Mouse (Mus musculus): ENCODE results near the gene Egfem1. TPM values are rescaled to one million over a fixed set of nuclear protein-coding genes. Genes with fewer than 3 reads are reported as not detected.

Egfem1 gene
- 0.73 and 0.91 TPM in 2 replicates for polyA plus RNA-seq (2015; fragmentation: Nextera tagmentation; extraction: Ambion mirVana)

DNA sequence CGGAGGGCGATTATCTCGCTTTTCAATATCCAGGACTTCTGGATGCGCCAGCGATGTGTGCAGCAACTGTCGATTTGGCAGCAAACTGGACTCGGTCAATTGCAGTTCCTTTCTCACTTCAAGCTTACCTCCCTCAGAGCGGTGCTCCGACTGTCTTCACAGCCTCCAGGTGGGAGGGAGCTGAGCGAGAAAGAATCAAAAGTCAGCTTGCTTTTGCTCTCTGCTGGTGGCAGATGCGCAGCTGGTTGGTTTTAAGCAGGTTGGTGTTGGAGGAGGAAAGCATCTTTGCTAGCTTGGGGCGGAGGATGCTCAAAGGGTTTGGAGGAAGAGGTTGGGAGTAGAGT is at the start of gene Egfem1:
Gene Egfem1, plus strand, starts transcription at position 72 of the 344 bp plus-strand sequence.
- Histone ChIP-seq H3K4me3 (replicated peaks) (peak within 1 kb of the TSS; percentile 43), H3K4me1 (peaks cover 15% of the 10 kb centered on the region), H3K27me3 (replicated peaks) (peaks cover 40% of the 10 kb centered on the region), H3K9me3 (no peaks in the 10 kb centered on the region), H3K36me3 (no peaks in the 10 kb centered on the region), H3K9ac (no peak within 1 kb of the TSS), H3K27ac (no peak within 1 kb of the TSS), H3K4me2 (peak within 1 kb of the TSS; percentile 93)
- no peak for ATAC-seq (ENCODE audit: insufficient read depth, low FRiP score, low read depth)
- WGBS: 8% methylated on average over 12 of the region's 12 CpGs

DNA sequence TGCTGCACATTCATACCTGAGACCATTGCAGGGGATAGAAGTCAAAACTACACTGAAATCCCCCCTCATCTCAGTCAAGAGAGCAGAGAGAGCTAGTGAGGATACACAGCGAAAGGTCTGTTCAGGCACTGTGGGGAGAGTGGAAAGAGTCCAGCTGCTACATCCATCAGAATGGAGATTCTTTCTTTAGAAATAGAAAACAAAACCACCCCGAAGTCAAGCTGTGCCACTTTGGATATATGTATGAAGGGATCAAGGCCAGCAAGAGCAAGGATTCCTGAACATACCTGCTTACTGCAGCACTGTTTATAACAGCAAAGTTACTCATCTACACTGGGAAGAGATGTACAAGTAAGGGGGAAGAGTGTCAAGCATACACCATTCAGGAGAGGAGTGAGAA is 48.7 kb upstream of the Egfem1 start:
- H3K36me3 ChIP-seq: no peaks in the 10 kb centered on the region
- WGBS: 72% methylated on average over 2 of the region's 2 CpGs

DNA sequence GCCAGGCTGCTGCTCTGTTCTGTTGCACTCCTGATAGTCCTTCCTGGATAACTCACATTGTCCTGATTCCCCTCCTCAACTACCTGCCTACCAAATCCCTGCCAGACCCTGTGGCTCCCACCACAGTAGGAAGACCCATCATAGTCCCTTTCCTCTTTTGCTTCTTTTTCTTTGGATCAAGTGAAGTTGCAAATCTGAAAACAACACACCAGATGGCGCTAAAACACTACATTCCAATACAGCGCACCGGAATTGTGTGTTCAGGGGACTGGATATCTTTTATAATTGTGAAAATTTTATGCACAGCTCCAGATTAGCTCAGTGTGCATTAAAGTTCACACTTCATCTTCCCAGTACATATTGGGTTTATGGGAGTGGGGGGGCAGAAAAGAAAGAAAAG is 45.7 kb upstream of the Egfem1 start:
- Histone ChIP-seq H3K27me3 (replicated peaks) (no peaks in the 10 kb centered on the region), H3K9me3 (no peaks in the 10 kb centered on the region), H3K4me3 (replicated peaks) (no peak overlapping the region), H3K4me1 (no peaks in the 10 kb centered on the region), H3K36me3 (no peaks in the 10 kb centered on the region), H3K9ac (no peak overlapping the region), H3K27ac (no peak overlapping the region), H3K4me2 (no peak overlapping the region)
- no peak for ATAC-seq (ENCODE audit: insufficient read depth, low FRiP score, low read depth)
- 1% methylated on average over 3 of the region's 3 CpGs for WGBS

More for the DNA sequence above, 48.7 kb upstream of the Egfem1 start:
- no peak overlapping the region for H3K27ac ChIP-seq
- no peak overlapping the region for H3K4me3 ChIP-seq (replicated peaks)
- no peak overlapping the region for H3K9ac ChIP-seq
- H3K4me2 ChIP-seq: no peak overlapping the region
- H3K27me3 ChIP-seq (replicated peaks): no peaks in the 10 kb centered on the region
- H3K9me3 ChIP-seq: no peaks in the 10 kb centered on the region
- H3K4me1 ChIP-seq: no peaks in the 10 kb centered on the region
- ATAC-seq (ENCODE audit: insufficient read depth, low FRiP score, low read depth): no peak

DNA sequence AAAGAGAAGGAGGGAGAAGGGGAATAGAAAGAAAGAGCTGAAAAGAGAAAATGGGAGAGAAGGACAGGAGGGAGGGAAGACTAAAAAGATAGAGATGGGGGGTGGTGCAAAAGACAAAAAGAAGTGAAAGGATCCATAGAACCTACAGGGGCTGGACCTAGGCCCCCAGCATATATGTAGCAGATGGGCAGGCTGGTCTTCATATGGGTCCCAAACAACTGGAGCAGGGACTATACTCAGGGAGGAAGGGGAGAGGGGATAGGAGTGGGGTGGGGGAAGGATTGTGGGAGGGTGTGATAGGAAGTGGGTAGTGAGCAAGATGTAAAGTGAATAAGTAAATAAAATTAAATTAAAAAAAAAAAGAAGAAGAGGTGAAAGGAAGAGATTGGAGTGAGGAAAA is 45.2 kb upstream of the Egfem1 start:
- no peaks in the 10 kb centered on the region for H3K36me3 ChIP-seq
- no peak for ATAC-seq (ENCODE audit: insufficient read depth, low FRiP score, low read depth)
- H3K4me2 ChIP-seq: no peak overlapping the region
- no peak overlapping the region for H3K9ac ChIP-seq
- no peaks in the 10 kb centered on the region for H3K27me3 ChIP-seq (replicated peaks)
- H3K4me3 ChIP-seq (replicated peaks): no peak overlapping the region
- H3K27ac ChIP-seq: no peak overlapping the region
- H3K9me3 ChIP-seq: no peaks in the 10 kb centered on the region
- H3K4me1 ChIP-seq: no peaks in the 10 kb centered on the region

DNA sequence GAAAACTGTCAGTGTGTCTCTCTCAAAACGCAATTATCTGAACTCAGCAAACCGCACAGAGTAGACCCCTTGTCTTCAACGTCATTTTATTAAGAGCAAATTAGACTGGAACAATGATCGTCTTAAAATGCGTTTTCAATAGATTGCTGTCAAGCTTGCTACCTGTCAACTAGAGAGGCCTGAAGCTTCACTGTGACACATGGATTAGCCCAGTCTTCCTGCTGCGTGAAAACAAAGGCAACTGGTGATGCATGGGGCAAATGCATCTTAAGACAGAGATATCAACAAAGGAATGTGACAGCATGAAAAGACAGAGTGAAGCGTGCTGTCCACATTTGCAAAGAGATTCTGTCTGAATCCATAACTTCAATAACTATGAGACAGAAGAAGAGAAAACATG is 41.8 kb upstream of the Egfem1 start:
- WGBS: 85% methylated on average over 7 of the region's 7 CpGs
- no peak for ATAC-seq (ENCODE audit: insufficient read depth, low FRiP score, low read depth)
- Histone ChIP-seq H3K4me1 (no peaks in the 10 kb centered on the region), H3K27me3 (replicated peaks) (no peaks in the 10 kb centered on the region), H3K9ac (no peak overlapping the region), H3K4me3 (replicated peaks) (no peak overlapping the region), H3K4me2 (no peak overlapping the region), H3K36me3 (no peaks in the 10 kb centered on the region), H3K9me3 (no peaks in the 10 kb centered on the region), H3K27ac (no peak overlapping the region)

DNA sequence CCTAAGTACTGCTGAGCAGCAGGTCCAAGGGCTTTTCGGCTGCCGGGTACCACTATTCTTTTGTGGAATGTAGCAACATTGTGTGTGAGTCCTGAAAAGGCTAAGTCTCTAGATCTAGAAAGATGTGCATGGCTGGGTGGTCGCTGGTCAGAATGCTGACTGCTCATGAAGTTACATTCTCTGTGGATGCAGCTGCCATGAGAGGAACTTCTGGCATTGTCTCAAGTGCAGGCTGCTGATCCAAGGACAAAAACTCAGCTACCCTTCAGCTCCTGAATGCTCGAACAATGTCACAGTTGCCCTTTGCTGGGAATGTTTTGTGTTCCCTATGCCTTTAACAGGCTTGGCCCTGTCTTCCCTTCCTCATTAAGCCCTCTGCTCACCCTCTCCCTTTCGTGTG is 35.5 kb upstream of the Egfem1 start:
- no peak overlapping the region for H3K9ac ChIP-seq
- no peaks in the 10 kb centered on the region for H3K4me1 ChIP-seq
- no peaks in the 10 kb centered on the region for H3K36me3 ChIP-seq
- no peak for ATAC-seq (ENCODE audit: insufficient read depth, low FRiP score, low read depth)
- no peaks in the 10 kb centered on the region for H3K9me3 ChIP-seq
- no peak overlapping the region for H3K27ac ChIP-seq
- no peaks in the 10 kb centered on the region for H3K27me3 ChIP-seq (replicated peaks)
- WGBS: 80% methylated on average over 5 of the region's 5 CpGs
- H3K4me2 ChIP-seq: no peak overlapping the region
- H3K4me3 ChIP-seq (replicated peaks): no peak overlapping the region

DNA sequence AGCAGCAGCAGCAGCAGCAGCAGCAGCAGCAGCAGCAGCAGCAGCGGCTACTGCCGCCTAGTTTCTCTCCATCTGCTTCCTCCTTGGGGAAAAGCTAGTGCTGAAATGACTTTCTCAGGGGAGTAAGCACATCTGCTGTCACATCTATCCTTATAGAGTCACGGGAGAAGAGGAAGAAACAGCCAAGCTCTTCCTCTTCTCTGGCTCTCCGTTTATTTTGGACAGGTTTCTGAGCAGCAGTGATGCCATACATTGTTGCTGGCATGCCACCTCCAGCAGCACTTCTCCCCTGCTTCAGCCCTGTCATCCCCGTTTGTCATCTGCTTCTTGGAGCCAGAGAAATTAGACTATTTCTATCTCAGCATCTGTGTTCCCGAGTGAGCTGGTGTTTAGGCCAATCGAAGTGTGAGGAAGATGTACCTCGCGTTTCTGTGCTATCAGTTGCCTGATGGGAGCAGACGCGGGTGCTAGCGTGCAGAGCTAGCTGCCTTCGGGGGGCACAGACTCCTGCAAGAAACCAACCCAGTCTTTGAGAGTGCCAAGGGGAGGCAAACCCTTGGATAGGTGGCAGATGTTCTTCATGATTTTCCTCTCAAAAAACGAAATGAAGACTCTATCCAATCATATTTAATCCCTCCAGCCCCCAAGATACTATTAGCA is 34.4 kb upstream of the Egfem1 start:
- no peak overlapping the region for H3K9ac ChIP-seq
- H3K27ac ChIP-seq: no peak overlapping the region
- H3K4me2 ChIP-seq: no peak overlapping the region
- 69% methylated on average over 14 of the region's 14 CpGs for WGBS
- no peaks in the 10 kb centered on the region for H3K27me3 ChIP-seq (replicated peaks)
- H3K4me3 ChIP-seq (replicated peaks): no peak overlapping the region
- H3K36me3 ChIP-seq: no peaks in the 10 kb centered on the region
- no peaks in the 10 kb centered on the region for H3K9me3 ChIP-seq
- H3K4me1 ChIP-seq: no peaks in the 10 kb centered on the region
- no peak for ATAC-seq (ENCODE audit: insufficient read depth, low FRiP score, low read depth)

DNA sequence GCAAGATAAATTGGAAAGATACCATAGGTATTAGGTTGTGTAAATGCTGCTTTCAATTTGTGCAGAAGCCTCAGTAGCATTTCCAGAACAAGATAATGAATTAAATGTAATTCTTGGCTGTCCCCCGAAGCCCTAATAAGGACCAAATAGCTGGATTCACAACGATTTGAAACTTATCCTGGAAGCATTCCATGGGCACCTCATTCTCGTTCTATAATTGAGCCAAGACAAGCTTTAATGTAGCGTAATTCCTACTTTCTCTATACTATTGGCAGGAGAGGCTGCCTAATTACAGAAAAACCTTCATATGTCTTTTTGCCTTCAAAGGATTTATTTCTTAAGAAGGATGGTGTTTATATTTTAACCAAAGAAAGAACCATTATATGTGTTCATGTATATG is 18.7 kb upstream of the Egfem1 start:
- Histone ChIP-seq H3K9me3 (no peaks in the 10 kb centered on the region), H3K36me3 (no peaks in the 10 kb centered on the region), H3K27me3 (replicated peaks) (no peaks in the 10 kb centered on the region), H3K9ac (no peak overlapping the region), H3K4me3 (replicated peaks) (no peak overlapping the region), H3K4me2 (no peak overlapping the region), H3K4me1 (no peaks in the 10 kb centered on the region), H3K27ac (no peak overlapping the region)
- no peak for ATAC-seq (ENCODE audit: insufficient read depth, low FRiP score, low read depth)
- WGBS: 74% methylated on average over 4 of the region's 4 CpGs

DNA sequence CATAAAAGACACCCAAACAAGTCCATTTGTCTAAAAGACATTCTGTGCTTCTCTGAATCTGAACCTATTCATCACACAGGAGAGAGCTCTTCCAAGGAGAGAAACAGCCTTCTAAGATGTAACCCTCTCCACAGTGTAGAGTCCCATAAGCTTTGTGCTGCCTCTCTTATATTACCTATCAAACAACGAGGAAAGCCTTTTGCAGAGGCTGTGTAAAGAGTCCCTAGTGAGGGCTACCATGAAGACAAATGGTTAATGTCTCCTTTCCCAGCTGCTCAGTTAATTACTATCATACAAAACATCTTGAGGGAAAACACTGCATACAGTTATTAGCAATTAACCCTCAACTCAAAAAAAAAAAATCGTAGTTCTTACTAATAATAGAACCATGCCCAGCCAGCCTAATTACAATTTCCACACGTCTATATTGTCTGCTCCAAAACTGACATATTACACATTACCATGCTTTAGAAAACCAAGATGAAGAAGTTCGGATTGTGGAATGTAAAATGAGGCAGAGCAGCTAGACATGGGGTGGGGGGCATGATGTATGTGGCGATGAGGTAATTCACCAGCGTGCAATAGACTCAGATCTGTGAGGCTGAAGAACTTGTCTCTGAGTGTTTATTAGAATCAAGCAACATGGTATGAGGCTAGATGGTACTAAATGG is 13.3 kb upstream of the Egfem1 start:
- Histone ChIP-seq H3K9ac (no peak overlapping the region), H3K4me1 (no peaks in the 10 kb centered on the region), H3K27me3 (replicated peaks) (no peaks in the 10 kb centered on the region), H3K36me3 (no peaks in the 10 kb centered on the region), H3K4me3 (replicated peaks) (no peak overlapping the region), H3K27ac (no peak overlapping the region), H3K4me2 (no peak overlapping the region), H3K9me3 (no peaks in the 10 kb centered on the region)
- 78% methylated on average over 6 of the region's 6 CpGs for WGBS
- ATAC-seq (ENCODE audit: insufficient read depth, low FRiP score, low read depth): no peak

DNA sequence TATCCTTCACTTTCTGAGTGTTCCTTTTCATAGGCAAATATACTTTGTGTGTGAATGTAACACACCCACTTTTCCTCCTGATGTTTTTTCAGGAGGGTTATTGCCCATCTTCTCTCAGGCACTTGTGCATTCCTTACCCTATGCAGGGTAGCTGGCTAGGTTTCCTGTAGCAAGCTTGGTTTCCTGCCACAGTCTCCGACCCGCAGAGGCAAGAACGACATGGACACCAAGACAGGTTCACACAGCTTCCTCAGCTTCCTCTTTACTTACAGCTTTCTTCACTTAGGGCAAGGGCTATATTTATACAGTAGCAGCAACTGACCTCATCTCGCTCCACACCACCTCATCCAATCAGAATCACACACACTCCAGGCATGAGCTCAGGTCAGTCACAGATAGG is 10.5 kb upstream of the Egfem1 start:
- Histone ChIP-seq H3K36me3 (no peaks in the 10 kb centered on the region), H3K4me1 (no peaks in the 10 kb centered on the region), H3K9me3 (no peaks in the 10 kb centered on the region), H3K27ac (no peak overlapping the region), H3K27me3 (replicated peaks) (no peaks in the 10 kb centered on the region), H3K4me2 (no peak overlapping the region), H3K9ac (no peak overlapping the region), H3K4me3 (replicated peaks) (no peak overlapping the region)
- no peak for ATAC-seq (ENCODE audit: insufficient read depth, low FRiP score, low read depth)
- WGBS: 75% methylated on average over 4 of the region's 4 CpGs

DNA sequence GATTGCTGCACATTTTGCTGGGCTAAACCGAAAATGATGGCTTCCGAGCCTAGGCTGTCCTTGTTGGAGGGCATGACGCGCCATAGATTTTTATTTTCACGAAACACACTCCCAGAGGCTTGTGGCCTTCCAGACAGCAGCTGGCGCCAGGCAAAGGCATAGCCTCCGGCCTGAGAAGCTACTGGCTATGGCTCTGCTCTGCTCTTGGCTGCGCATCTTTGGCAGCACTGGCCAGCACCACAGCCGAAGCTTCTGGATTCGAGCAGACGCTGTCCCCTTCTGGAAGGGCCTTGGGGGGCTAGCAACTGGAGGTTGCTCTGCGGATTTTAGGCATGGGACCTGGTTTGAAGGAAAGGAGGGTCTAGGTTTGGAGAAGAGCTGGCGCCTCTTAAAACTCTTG is 306 bp upstream of the Egfem1 start:
- H3K27ac ChIP-seq: no peak overlapping the region
- H3K4me3 ChIP-seq (replicated peaks): peak overlapping the region; percentile 43; the same call in 1 of the 2 replicates
- H3K27me3 ChIP-seq (replicated peaks): peaks cover 40% of the 10 kb centered on the region
- H3K4me1 ChIP-seq: peaks cover 15% of the 10 kb centered on the region
- peak overlapping the region; percentile 93 for H3K4me2 ChIP-seq
- ATAC-seq (ENCODE audit: insufficient read depth, low FRiP score, low read depth): no peak
- no peak overlapping the region for H3K9ac ChIP-seq
- WGBS: 24% methylated on average over 13 of the region's 13 CpGs
- H3K9me3 ChIP-seq: no peaks in the 10 kb centered on the region
- no peaks in the 10 kb centered on the region for H3K36me3 ChIP-seq

DNA sequence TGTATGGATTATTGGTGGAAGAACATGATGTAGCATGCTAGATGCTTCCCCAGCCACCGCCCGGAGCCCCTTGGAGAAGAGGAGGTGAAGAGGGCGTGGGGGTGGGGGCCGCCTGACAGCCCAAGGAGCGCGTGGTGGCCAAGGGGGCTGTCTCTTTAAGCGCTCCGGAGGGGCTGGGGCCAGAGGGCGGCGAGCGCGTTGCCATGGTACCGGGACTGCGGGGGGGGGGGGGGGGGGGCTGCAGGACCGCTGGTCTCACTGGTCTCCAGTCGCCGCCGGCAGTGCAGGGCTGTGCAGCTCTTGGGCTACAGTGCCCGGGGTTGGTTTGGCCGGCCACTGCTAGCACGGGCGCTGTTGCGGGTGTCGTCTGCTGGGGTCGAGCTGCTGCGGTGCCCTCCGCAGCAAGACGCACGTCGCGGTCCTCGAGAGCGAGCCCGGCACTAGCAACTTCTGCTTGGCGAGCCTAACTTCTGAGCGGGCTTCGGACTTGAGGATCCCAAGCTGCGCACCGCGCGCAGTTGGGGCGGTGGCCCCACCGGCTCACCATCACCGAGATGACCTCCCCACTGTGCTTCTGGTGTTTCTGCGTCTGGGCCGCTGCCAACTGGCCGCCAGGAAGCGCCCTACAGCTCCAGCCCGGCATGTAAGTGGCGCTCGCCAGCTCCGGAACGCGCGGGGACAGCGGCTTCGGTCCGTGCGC is 623 bp downstream of the Egfem1 start:
- Histone ChIP-seq H3K36me3 (no peaks in the 10 kb centered on the region), H3K27ac (no peak overlapping the region), H3K9ac (no peak overlapping the region), H3K4me1 (peaks cover 15% of the 10 kb centered on the region), H3K4me3 (replicated peaks) (peak overlapping the region; percentile 43), H3K9me3 (no peaks in the 10 kb centered on the region), H3K27me3 (replicated peaks) (peaks cover 40% of the 10 kb centered on the region), H3K4me2 (peak overlapping the region; percentile 93)
- WGBS: under 1% methylated on average over 44 of the region's 59 CpGs
- ATAC-seq (ENCODE audit: insufficient read depth, low FRiP score, low read depth): peak; percentile 27; the same call in 1 of the 2 replicates
